Comparison of ENCODE assay signal across 9 mouse cellular contexts in the genomic region with DNA sequence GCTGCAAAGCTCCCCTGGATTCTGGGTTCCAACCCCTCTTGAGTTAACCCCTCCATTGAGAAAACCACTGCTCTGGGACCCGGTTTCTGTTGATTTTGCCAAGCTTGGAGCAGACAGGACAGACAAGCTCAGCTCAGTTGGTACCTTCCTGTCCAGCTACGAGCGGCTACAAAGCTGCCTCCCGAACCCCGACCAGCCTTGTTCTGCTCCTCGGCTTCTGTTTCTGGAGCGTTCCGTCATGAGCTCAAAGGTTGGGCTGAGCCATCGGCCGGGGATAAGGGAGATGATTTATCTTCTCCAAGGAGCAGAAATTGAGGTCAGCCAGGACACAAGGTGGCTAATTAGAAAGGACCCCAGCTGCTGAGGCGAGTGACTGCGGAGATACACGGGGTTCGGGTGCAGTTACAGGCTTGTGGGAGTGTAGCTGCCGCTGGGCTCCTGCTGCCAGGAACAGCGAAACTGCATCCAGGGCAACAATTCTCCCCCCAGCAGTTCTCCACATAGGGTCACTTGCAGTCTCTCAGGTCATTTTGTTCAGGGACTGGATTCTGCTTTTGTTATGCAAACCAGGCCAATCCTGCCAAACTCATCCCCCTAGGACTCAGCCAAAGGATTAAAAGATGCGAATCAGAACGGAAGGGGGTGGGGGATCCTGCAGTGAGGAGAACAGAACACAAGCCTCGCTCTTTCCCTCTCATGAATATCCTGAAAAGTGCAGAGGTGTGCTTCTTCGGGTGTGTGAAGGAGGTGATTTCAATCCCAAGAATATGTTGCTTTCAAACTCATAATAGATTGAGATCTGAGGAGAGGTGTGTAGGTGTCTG. TPM values are rescaled to one million over a fixed set of nuclear protein-coding genes. Genes with fewer than 3 reads are reported as not detected.
DNase-seq lines count a peak whose midpoint lies in the region; ATAC-seq lines count a peak whose summit lies in the region.
"Had no signal": no experiment of that assay in that cellular context is flagged by ENCODE, and none has a peak within 500 bp of the region (broad histone marks: within the 10 kb centered on the region; RNA-seq: fewer than 3 reads in every experiment).

No protein-coding gene starts in this region.

- no peaks in the 10 kb centered on the region for H3K36me3 ChIP-seq in forebrain, embryonic 11.5 days (ENCODE audit: control insufficient read depth, insufficient read depth, low read length)
- no peaks in the 10 kb centered on the region for H3K36me3 ChIP-seq in midbrain, embryonic 10.5 days

- peaks cover 6% of the 10 kb centered on the region for H3K4me1 ChIP-seq in forebrain, embryonic 11.5 days (replicated peaks; ENCODE audit: control insufficient read depth, insufficient read depth, low read length)
- peaks cover 26% of the 10 kb centered on the region for H3K4me1 ChIP-seq in midbrain, embryonic 10.5 days

- H3K27me3 ChIP-seq in forebrain, embryonic 11.5 days (ENCODE audit: control insufficient read depth, insufficient read depth, low read length) = peaks cover 4% of the 10 kb centered on the region; the same call in 1 of the 2 replicates
- peaks cover 12% of the 10 kb centered on the region for H3K27me3 ChIP-seq in midbrain, embryonic 10.5 days (ENCODE audit: low read depth, poor library complexity, severe bottlenecking)

- peak overlapping the region; percentile 50 for H3K4me2 ChIP-seq in forebrain, embryonic 11.5 days (ENCODE audit: low read depth, low read length, severe bottlenecking)

- peak overlapping the region; percentile 18 for H3K4me3 ChIP-seq in forebrain, embryonic 11.5 days (ENCODE audit: low read depth, low read length)
- peak overlapping the region; percentile 50 for H3K4me3 ChIP-seq in midbrain, embryonic 10.5 days

- DNase-seq in frontal cortex, postnatal 36 days (ENCODE audit: low spot score in 2 of 2) = peak; percentile 27 to 32
- DNase-seq in frontal cortex, postnatal 25 days (ENCODE audit: low spot score in 2 of 2) = no peak
- DNase-seq in ES-CJ7 (ENCODE audit: low read depth, low spot score) = peak; percentile 89
- peak; percentile 63 for DNase-seq in forebrain, embryonic 11.5 days (ENCODE audit: low spot score)
- peak; percentile 71 for DNase-seq in midbrain, embryonic 10.5 days (ENCODE audit: low spot score)
- DNase-seq in lung, adult 18-20 months = no peak
- DNase-seq in gastrocnemius, postnatal 10 days = no peak
- DNase-seq: lung, postnatal 14 days had no signal

- 0 out of 2 replicates have a peak overlapping the region, but pooled peaks have one; percentile 15 for H3K27ac ChIP-seq in forebrain, embryonic 11.5 days (ENCODE audit: low read depth, low read length)
- H3K27ac ChIP-seq in midbrain, embryonic 10.5 days (replicated peaks) = peak overlapping the region; percentile 85

- ATAC-seq in forebrain, embryonic 11.5 days (replicated peaks; ENCODE audit: low FRiP score) = peak; percentile 69
- no peak for ATAC-seq in erythroid progenitor cell, adult 5-6 weeks (replicated peaks; ENCODE audit: low FRiP score, poor library complexity, severe bottlenecking)

- no peaks in the 10 kb centered on the region for H3K9me3 ChIP-seq in forebrain, embryonic 11.5 days (ENCODE audit: control insufficient read depth, low read length)
- H3K9me3 ChIP-seq in midbrain, embryonic 10.5 days (replicated peaks) = no peaks in the 10 kb centered on the region; the same call in 1 of the 2 replicates

- 3% methylated on average over 20 of the region's 20 CpGs for WGBS in forebrain, embryonic 11.5 days
- 2% methylated on average over 20 of the region's 20 CpGs for WGBS in midbrain, embryonic 10.5 days

- peak overlapping the region; percentile 33 for H3K9ac ChIP-seq in forebrain, embryonic 11.5 days (ENCODE audit: low read length)

RNA-seq across cellular contexts. Expression of a gene that starts 50.0 kb away (rescaled TPM):
- 0.56 and 1.1 TPM in 2 replicates for polyA plus RNA-seq in forebrain, embryonic 11.5 days (2014; fragmentation: Nextera tagmentation; extraction: Ambion mirVana)
- polyA plus RNA-seq in midbrain, embryonic 10.5 days (2016; fragmentation: Nextera tagmentation; extraction: Ambion mirVana) = 0.28 and 0.37 TPM in 2 replicates
- not detected in 2 replicates for total RNA-seq in erythroid progenitor cell, adult 5-6 weeks (2015; ENCODE audit: low replicate concordance)
- total RNA-seq in erythroid progenitor cell, adult 5-6 weeks (2017; ENCODE audit: low replicate concordance) = not detected in 2 replicates
- total RNA-seq in gastrocnemius, postnatal 10 days (2021) = under 1 TPM in 1 of 2 experiments, not detected in 1; 0.11 TPM

Comparison
In these comparisons a context has a peak if more than half of its experiments do, and no peak if none do; other contexts are left out.
1. DNase-seq: peak in frontal cortex, postnatal 36 days (2 of 2), ES-CJ7 (single experiment), forebrain, embryonic 11.5 days (single experiment) and midbrain, embryonic 10.5 days (single experiment); none in frontal cortex, postnatal 25 days (0 of 2), lung, adult 18-20 months (0 of 2) and gastrocnemius, postnatal 10 days (single experiment).